Mouse (Mus musculus) lung, adult 18-20 months (tissue): ENCODE results near the gene Fbxo6.

Source experiments
- DNase-seq, 2 experiments: peaks; one replicate each; pipeline ENCODE4 v3.0.0; 2022; ENCODE audit warnings: mixed read lengths in 2 of 2

Fbxo6 gene

GRCm38 (mm10) chr4:148159544-148160435 is 7.8 kb upstream of the Fbxo6 start:
- DNase-seq, result peak; percentile 95 to 96

GRCm38 (mm10) chr4:148158436-148159348 is 6.8 kb upstream of the Fbxo6 start:
- no peak for DNase-seq

- no peak for DNase-seq
Observed at GRCm38 (mm10) chr4:148154982-148155381, 3.0 kb upstream of the Fbxo6 start.

GRCm38 (mm10) chr4:148154006-148154405 is 2.1 kb upstream of the Fbxo6 start:
- DNase-seq, result no peak

- no peak for DNase-seq
Observed at GRCm38 (mm10) chr4:148152547-148152946, 607 bp upstream of the Fbxo6 start.

- DNase-seq, result no peak
Observed at GRCm38 (mm10) chr4:148150953-148151266, 1.0 kb downstream of the Fbxo6 start.

- no peak for DNase-seq
Observed at GRCm38 (mm10) chr4:148150242-148150641, 1.7 kb downstream of the Fbxo6 start.

- DNase-seq, result peak; percentile 58 to 76
Observed at GRCm38 (mm10) chr4:148149540-148149939, 2.4 kb downstream of the Fbxo6 start.

- DNase-seq, result no peak
Observed at GRCm38 (mm10) chr4:148147714-148148113, 4.2 kb downstream of the Fbxo6 start.

GRCm38 (mm10) chr4:148143721-148144120 is 8.2 kb downstream of the Fbxo6 start:
- DNase-seq, result no peak

- DNase-seq, result peak; percentile 95 to 96
Observed at GRCm38 (mm10) chr4:148140098-148141011, 11.6 kb downstream of the Fbxo6 start.

GRCm38 (mm10) chr4:148139767-148140097 is 12.2 kb downstream of the Fbxo6 start:
- DNase-seq, result no peak

GRCm38 (mm10) chr4:148137503-148137902 is 14.4 kb downstream of the Fbxo6 start:
- no peak for DNase-seq

GRCm38 (mm10) chr4:148134988-148135387 is 17.0 kb downstream of the Fbxo6 start:
- DNase-seq, result no peak

GRCm38 (mm10) chr4:148131497-148132081 is 20.4 kb downstream of the Fbxo6 start:
- DNase-seq, result no peak

- DNase-seq, result peak; percentile 50 to 60
Observed at GRCm38 (mm10) chr4:148130561-148131413, 21.2 kb downstream of the Fbxo6 start, which contains the start of gene Draxin. Draxin (minus strand) TSS chr4:148130698.

- DNase-seq, result no peak
Observed at GRCm38 (mm10) chr4:148130133-148130532, 21.8 kb downstream of the Fbxo6 start, which contains the start of gene Mad2l2. Mad2l2 (plus strand) TSS chr4:148130384.

GRCm38 (mm10) chr4:148128672-148129071 is 23.3 kb downstream of the Fbxo6 start:
- no peak for DNase-seq

- DNase-seq, result no peak
Observed at GRCm38 (mm10) chr4:148128241-148128640, 23.7 kb downstream of the Fbxo6 start.

- no peak for DNase-seq
Observed at GRCm38 (mm10) chr4:148122694-148123066, 29.3 kb downstream of the Fbxo6 start.
